Mouse (Mus musculus): ENCODE measurements around the gene Plek. TPM values are rescaled to one million over a fixed set of nuclear protein-coding genes. Genes with fewer than 3 reads are reported as not detected.

Gene Plek
- total and polyA plus RNA-seq, 3 experiments: 166 to 354 (median 223) TPM

DNA sequence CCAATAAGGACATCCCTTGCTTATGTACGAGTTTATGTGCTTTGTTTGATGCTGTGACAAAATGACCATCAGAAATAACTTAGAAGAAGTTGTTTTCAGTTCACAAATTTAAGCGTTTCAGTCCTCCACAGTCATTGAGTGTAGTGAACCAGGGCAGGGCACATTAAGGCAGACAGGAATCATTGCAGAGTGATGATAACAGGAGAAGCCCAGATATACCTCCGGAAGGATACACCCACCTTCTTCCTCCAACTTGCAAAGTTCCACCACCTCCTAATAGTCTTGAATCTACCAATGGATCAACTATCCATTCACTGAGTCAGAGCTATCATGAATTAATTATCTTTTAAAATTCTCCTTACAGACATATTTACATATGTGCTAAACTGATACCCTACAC is 80.2 kb downstream of the Plek start:
- Histone ChIP-seq H3K4me1 (ENCODE audit: control insufficient read depth in 1 of 2, insufficient read depth in 2 of 2) (peaks cover 7 to 42% of the 10 kb centered on the region in 2 experiments), H3K4me2 (ENCODE audit: insufficient read depth, low read depth, poor library complexity, severe bottlenecking) (no peak overlapping the region), H3K79me2 (replicated peaks; ENCODE audit: control insufficient read depth, extremely low read depth, insufficient read depth, poor library complexity, severe bottlenecking) (peaks cover 3% of the 10 kb centered on the region; the same call in 1 of the 2 replicates), H3K27me3 (replicated peaks) (no peaks in the 10 kb centered on the region), H3K36me3 (replicated peaks in 1 of 2; ENCODE audit: control insufficient read depth in 1 of 2, insufficient read depth in 1 of 2, low read length in 1 of 2) (peaks cover 49 to 70% of the 10 kb centered on the region in 2 experiments), H3K27ac (ENCODE audit: insufficient read depth, low read depth) (no peak overlapping the region), H3K9me3 (replicated peaks; ENCODE audit: low read length) (no peaks in the 10 kb centered on the region), H3K4me3 (replicated peaks in 1 of 3; ENCODE audit: low read depth in 2 of 3, low read length in 2 of 3, poor library complexity in 1 of 3) (no peak overlapping the region), H3K9ac (ENCODE audit: insufficient read depth, low read depth) (no peak overlapping the region)
- dilution Hi-C loops (cut with MboI; ENCODE audit: extremely low pct_ligation_motif_present, extremely low pct_unique_long_range_greater_than_20kb, low sequenced_read_pairs) (no loop called here), in situ Hi-C loops (cut with MboI; ENCODE audit: low pct_ligation_motif_present, low pct_unique_long_range_greater_than_20kb, low sequenced_read_pairs) (no loop called here)
- no peak for DNase-seq (ENCODE audit: extremely low read depth)
- TF ChIP-seq MAZ (IDR thresholded peaks at IDR 0.05; ENCODE audit: low read depth, low read length) (no peak), BHLHE40 (IDR thresholded peaks at IDR 0.05; ENCODE audit: low read depth, low read length) (no peak), ZMIZ1 (IDR thresholded peaks at IDR 0.05; ENCODE audit: low read depth, low read length) (no peak), PAX5 (IDR thresholded peaks at IDR 0.05; ENCODE audit: low read length) (no peak), MYC (IDR thresholded peaks at IDR 0.05; ENCODE audit: low read depth, low read length) (no peak), MAFK (IDR thresholded peaks at IDR 0.05; ENCODE audit: insufficient replicate concordance, low read length) (no peak), SIN3A (IDR thresholded peaks at IDR 0.05; ENCODE audit: low read length) (no peak), ZKSCAN1 (IDR thresholded peaks at IDR 0.05; ENCODE audit: borderline replicate concordance, low read depth, low read length) (no peak), POLR2A (IDR thresholded peaks at IDR 0.05; ENCODE audit: low read depth, low read length) (no peak), CHD2 (IDR thresholded peaks at IDR 0.05; ENCODE audit: low read length) (no peak), TBP (conservative IDR thresholded peaks at IDR 0.05; ENCODE audit: low read depth, low read length) (no peak), SMC3 (IDR thresholded peaks at IDR 0.05; ENCODE audit: low read depth, low read length) (no peak), NELFE (IDR thresholded peaks at IDR 0.05; ENCODE audit: low read depth, low read length) (no peak), GABPA (IDR thresholded peaks at IDR 0.05; ENCODE audit: insufficient replicate concordance, low read depth, low read length) (no peak), EP300 (IDR thresholded peaks at IDR 0.05; ENCODE audit: low read length) (no peak), ETS1 (conservative IDR thresholded peaks at IDR 0.05; ENCODE audit: low read depth, low read length) (no peak), ZC3H11A (IDR thresholded peaks at IDR 0.05; ENCODE audit: low read depth, low read length) (no peak)

- dilution Hi-C loops (cut with MboI; ENCODE audit: extremely low pct_ligation_motif_present, extremely low pct_unique_long_range_greater_than_20kb, low sequenced_read_pairs): no loop called here
- Histone ChIP-seq H3K27ac (ENCODE audit: insufficient read depth, low read depth) (no peak overlapping the region), H3K9ac (ENCODE audit: insufficient read depth, low read depth) (no peak overlapping the region), H3K9me3 (replicated peaks; ENCODE audit: low read length) (no peaks in the 10 kb centered on the region), H3K27me3 (replicated peaks) (no peaks in the 10 kb centered on the region), H3K4me2 (ENCODE audit: insufficient read depth, low read depth, poor library complexity, severe bottlenecking) (no peak overlapping the region), H3K4me3 (replicated peaks in 1 of 3; ENCODE audit: low read depth in 2 of 3, low read length in 2 of 3, poor library complexity in 1 of 3) (no peak overlapping the region), H3K36me3 (replicated peaks in 1 of 2; ENCODE audit: control insufficient read depth in 1 of 2, insufficient read depth in 1 of 2, low read length in 1 of 2) (peaks cover 28 to 47% of the 10 kb centered on the region in 2 experiments), H3K4me1 (ENCODE audit: control insufficient read depth in 1 of 2, insufficient read depth in 2 of 2) (peaks cover 2 to 26% of the 10 kb centered on the region in 2 experiments; a peak in 2 of 4 replicates), H3K79me2 (replicated peaks; ENCODE audit: control insufficient read depth, extremely low read depth, insufficient read depth, poor library complexity, severe bottlenecking) (no peaks in the 10 kb centered on the region)
- in situ Hi-C loops (cut with MboI; ENCODE audit: low pct_ligation_motif_present, low pct_unique_long_range_greater_than_20kb, low sequenced_read_pairs): loop anchor here (5.0 kb wide), 1 partner anchor 33 kb away; no protein-coding TSS in a partner anchor
- DNase-seq (ENCODE audit: extremely low read depth): no peak
- no peak for TF ChIP-seq MEF2A (IDR thresholded peaks at IDR 0.05; ENCODE audit: borderline replicate concordance, low read depth, low read length)
- no peak for TF ChIP-seq ZC3H11A (IDR thresholded peaks at IDR 0.05; ENCODE audit: low read depth, low read length)
- TF ChIP-seq ZKSCAN1 (IDR thresholded peaks at IDR 0.05; ENCODE audit: borderline replicate concordance, low read depth, low read length): no peak
- no peak for TF ChIP-seq MAZ (IDR thresholded peaks at IDR 0.05; ENCODE audit: low read depth, low read length)
- TF ChIP-seq ZMIZ1 (IDR thresholded peaks at IDR 0.05; ENCODE audit: low read depth, low read length): no peak
- no peak; the same call in 1 of the 2 replicates for TF ChIP-seq POLR2AphosphoS2 (IDR thresholded peaks at IDR 0.05; ENCODE audit: low read depth, low read length)
- TF ChIP-seq USF2 (conservative IDR thresholded peaks at IDR 0.05; ENCODE audit: low read depth, low read length): no peak
- TF ChIP-seq MXI1 (IDR thresholded peaks at IDR 0.05; ENCODE audit: low read depth, low read length): no peak
- TF ChIP-seq MAFK (IDR thresholded peaks at IDR 0.05; ENCODE audit: insufficient replicate concordance, low read length): no peak
- TF ChIP-seq MAX (IDR thresholded peaks at IDR 0.05; ENCODE audit: low read length): no peak
- no peak for TF ChIP-seq ETS1 (conservative IDR thresholded peaks at IDR 0.05; ENCODE audit: low read depth, low read length)
- no peak for TF ChIP-seq CHD1 (IDR thresholded peaks at IDR 0.05; ENCODE audit: low read depth, low read length)
- no peak for TF ChIP-seq CHD2 (IDR thresholded peaks at IDR 0.05; ENCODE audit: low read length)
- no peak for TF ChIP-seq RAD21 (IDR thresholded peaks at IDR 0.05; ENCODE audit: low read depth, low read length)
- no peak for TF ChIP-seq ELF1 (IDR thresholded peaks at IDR 0.05; ENCODE audit: low read depth, low read length)
- TF ChIP-seq EP300 (IDR thresholded peaks at IDR 0.05; ENCODE audit: low read length): no peak
- no peak for TF ChIP-seq HCFC1 (IDR thresholded peaks at IDR 0.05; ENCODE audit: low read depth, low read length)
- TF ChIP-seq NELFE (IDR thresholded peaks at IDR 0.05; ENCODE audit: low read depth, low read length): no peak
- no peak for TF ChIP-seq UBTF (IDR thresholded peaks at IDR 0.05; ENCODE audit: low read depth, low read length)
These were observed 82.5 kb downstream of the Plek start for GRCm38 (mm10) chr11:16969650-16970049.

Measured in CH12.LX (cell line).